Mouse (Mus musculus): ENCODE data around the gene Plekhd1.

Gene Plekhd1

GRCm38 (mm10) chr12:80746031-80746813 is 53.8 kb downstream of the Plekhd1 start:
- no peak for DNase-seq (ENCODE audit: low read depth, low spot score)

GRCm38 (mm10) chr12:80751556-80751955 is 59.2 kb downstream of the Plekhd1 start:
- no peak for DNase-seq (ENCODE audit: low read depth, low spot score)

GRCm38 (mm10) chr12:80757751-80758558 is 65.6 kb downstream of the Plekhd1 start:
- DNase-seq (ENCODE audit: low read depth, low spot score) = no peak

- DNase-seq (ENCODE audit: low read depth, low spot score) = no peak
Measured at GRCm38 (mm10) chr12:80758559-80759386, 66.4 kb downstream of the Plekhd1 start.

- no peak for DNase-seq (ENCODE audit: low read depth, low spot score)
Measured at GRCm38 (mm10) chr12:80759387-80759712, 67.0 kb downstream of the Plekhd1 start.

- DNase-seq (ENCODE audit: low read depth, low spot score) = no peak
Measured at GRCm38 (mm10) chr12:80759713-80760395, 67.5 kb downstream of the Plekhd1 start.

- DNase-seq (ENCODE audit: low read depth, low spot score) = peak; percentile 65
Measured at GRCm38 (mm10) chr12:80760396-80760801, 68.0 kb downstream of the Plekhd1 start, which contains the start of gene Ccdc177. Gene Ccdc177, minus strand, starts transcription at chr12:80760687.

GRCm38 (mm10) chr12:80762982-80763381 is 70.6 kb downstream of the Plekhd1 start:
- DNase-seq (ENCODE audit: low read depth, low spot score) = no peak

- DNase-seq (ENCODE audit: low read depth, low spot score) = no peak
Measured at GRCm38 (mm10) chr12:80764116-80764515, 71.7 kb downstream of the Plekhd1 start.

GRCm38 (mm10) chr12:80769697-80770096 is 77.3 kb downstream of the Plekhd1 start:
- DNase-seq (ENCODE audit: low read depth, low spot score) = peak; percentile 80
